Mouse (Mus musculus) heart, adult 18-20 months (tissue): Measurements from ENCODE around the gene Cux1. TPM values are rescaled to one million over a fixed set of nuclear protein-coding genes. Genes with fewer than 3 reads are reported as not detected.

Experiments
- DNase-seq, 2 experiments: peaks; one replicate each; pipeline ENCODE4 v3.0.0; 2021 to 2022; ENCODE audit warnings: mixed read lengths in 1 of 2
- microRNA-seq, 2 experiments: library from miRNA; unstranded; fragments of <30 nt; microRNA quantifications; one replicate each; pipeline ENCODE4 v1.2.0; 2022
- total RNA-seq, 2 experiments: library from RNA; stranded (reverse); gene quantifications; 2 replicates each; pipeline ENCODE4 v1.2.3; 2021

Cux1 gene
- total RNA-seq, 2 experiments from 2014 or later = 78.7 to 87.5 TPM

- peak in 1 of 2 experiments; percentile 33 for DNase-seq
Observed at GRCm38 (mm10) chr5:136199526-136199925, 367.8 kb downstream of the Cux1 start.

- peak; percentile 93 to 96 for DNase-seq
Observed at GRCm38 (mm10) chr5:136198474-136199391, 368.6 kb downstream of the Cux1 start, which contains the start of gene Prkrip1. Prkrip1 (minus strand) TSS chr5:136198963.

Small RNA genes lying within 50 kb of the gene (microRNA-seq; reads per million reads assigned to microRNA genes)
- gene Mir721 = 0 reads per million in 2 experiments

Other genes starting within 250 kb of the Cux1 start
- gene Myl10, start 125.7 kb upstream of the Cux1 start, total RNA-seq = not detected